Mouse (Mus musculus): ENCODE measurements around the gene B4galnt1.
A peak's percentile ranks its signal among the peaks of the same experiment; 100 is the strongest.

B4galnt1 gene

DNA sequence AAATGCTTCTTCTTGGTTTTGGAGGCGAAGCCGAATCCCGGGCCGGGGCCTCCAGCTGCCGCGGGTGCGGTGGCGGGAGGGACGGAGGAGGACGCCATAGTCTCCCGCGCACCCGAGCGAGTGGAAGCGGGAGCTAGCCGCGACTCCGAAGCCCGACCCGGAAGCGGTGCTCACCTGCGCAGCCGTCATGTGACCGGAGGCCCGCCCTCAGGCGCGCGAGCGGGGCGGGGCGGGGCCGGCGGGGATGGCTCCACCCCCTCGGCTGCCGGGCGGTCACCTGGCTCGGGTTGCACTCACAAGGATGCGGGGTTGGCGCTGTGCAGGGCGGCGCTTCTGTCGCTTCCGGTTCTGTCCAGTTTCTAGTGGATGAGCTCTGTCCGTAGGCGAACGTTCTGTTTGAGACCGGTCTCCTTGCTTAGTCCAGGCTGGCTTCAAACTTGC, 46.4 kb downstream of the B4galnt1 start, which contains the start of gene Pip4k2c:
TSS of gene Pip4k2c (minus strand) at position 172 of the 441 bp plus-strand sequence.
- DNase-seq (ENCODE audit: low spot score) = peak; percentile 94

GRCm38 (mm10) chr10:127213272-127213671, 48.2 kb downstream of the B4galnt1 start:
- no peak for DNase-seq (ENCODE audit: low spot score)

GRCm38 (mm10) chr10:127213704-127214421, 48.8 kb downstream of the B4galnt1 start:
- no peak for DNase-seq (ENCODE audit: low spot score)

- DNase-seq (ENCODE audit: low spot score) = no peak
Measured at GRCm38 (mm10) chr10:127214422-127214803, 49.4 kb downstream of the B4galnt1 start.

GRCm38 (mm10) chr10:127216456-127216855, 51.4 kb downstream of the B4galnt1 start:
- DNase-seq (ENCODE audit: low spot score) = no peak

DNA sequence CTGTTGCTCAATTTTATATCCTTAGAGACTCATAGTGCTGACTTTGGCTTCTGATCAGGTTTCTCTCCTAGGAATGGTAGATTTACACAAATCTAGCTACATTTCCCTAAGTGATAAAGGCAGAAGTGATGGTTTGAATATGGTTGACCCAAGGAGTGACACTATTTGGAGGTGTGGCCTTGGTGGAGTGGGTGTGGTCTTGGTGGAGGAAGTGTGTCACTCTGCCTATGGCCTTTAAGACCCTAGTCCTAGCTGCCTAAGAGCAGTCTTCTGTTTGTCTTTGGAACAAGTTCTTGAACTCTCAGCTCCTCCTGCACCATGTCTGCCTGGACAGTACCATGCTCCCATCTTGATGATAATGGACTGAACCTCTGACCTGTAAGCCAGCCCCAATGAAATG, 52.2 kb downstream of the B4galnt1 start:
- DNase-seq (ENCODE audit: low spot score) = no peak

DNA sequence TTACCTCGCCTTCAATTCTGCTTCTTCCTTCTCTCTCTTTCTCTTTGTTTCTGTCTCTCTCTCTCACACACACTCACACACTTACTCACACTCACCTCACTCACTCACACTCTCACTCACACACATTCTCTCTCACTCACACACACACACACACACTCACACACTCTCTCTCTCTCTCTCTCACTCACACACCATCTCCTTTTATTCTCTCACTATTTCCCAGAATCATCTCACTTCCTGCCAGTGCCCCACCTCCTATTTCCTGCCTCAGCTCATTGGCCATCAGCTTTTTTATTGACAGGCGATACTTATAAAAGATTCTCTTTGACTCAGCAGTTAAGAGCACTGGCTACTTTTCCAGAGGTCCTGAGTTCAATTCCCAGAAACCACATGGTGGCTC, 53.3 kb downstream of the B4galnt1 start:
- DNase-seq (ENCODE audit: low spot score) = no peak

Data from T-cell, adult 2 months (primary cell).